Mouse (Mus musculus) mouse trophoblast stem cell (cell line): ENCODE measurements around the gene Gm11634.
"Not testable (repeated sequence)": the region's sequence is repeated elsewhere in the genome, so short reads cannot be mapped to it uniquely, and the experiment has no call there.

Source experiments
- in situ Hi-C, 2 experiments: fragments of 300-500 bp; cut with MseI, MboI; formaldehyde crosslinking; loops; 2 replicates in 1 of 2; 3 replicates in 1 of 2; pipeline ENCODE4 v1.15.1; 2025

Gene Gm11634

GRCm38 (mm10) chr11:101616948-101617767 is 18.1 kb upstream of the Gm11634 start:
- in situ Hi-C loops, result no loop called here

GRCm38 (mm10) chr11:101616104-101616503 is 17.0 kb upstream of the Gm11634 start:
- in situ Hi-C loops, result no loop called here

- in situ Hi-C loops, result no loop called here
These were observed 16.3 kb upstream of the Gm11634 start for GRCm38 (mm10) chr11:101615380-101615779.

- in situ Hi-C loops, result no loop called here
These were observed 15.1 kb upstream of the Gm11634 start for GRCm38 (mm10) chr11:101614116-101614515.

GRCm38 (mm10) chr11:101613596-101613995 is 14.5 kb upstream of the Gm11634 start:
- in situ Hi-C loops, result no loop called here

- in situ Hi-C loops, result no loop called here
These were observed 11.4 kb upstream of the Gm11634 start for GRCm38 (mm10) chr11:101610445-101610844.

GRCm38 (mm10) chr11:101607134-101607533 is 8.1 kb upstream of the Gm11634 start:
- in situ Hi-C loops, result not testable (repeated sequence)

- in situ Hi-C loops, result not testable (repeated sequence)
These were observed 5.7 kb upstream of the Gm11634 start for GRCm38 (mm10) chr11:101604531-101605453.

- in situ Hi-C loops, result no loop called here
These were observed 5.1 kb upstream of the Gm11634 start for GRCm38 (mm10) chr11:101604116-101604515.

- in situ Hi-C loops, result no loop called here
These were observed 3.4 kb upstream of the Gm11634 start for GRCm38 (mm10) chr11:101602491-101602890.

GRCm38 (mm10) chr11:101589989-101590624 is 8.9 kb downstream of the Gm11634 start:
- in situ Hi-C loops, result no loop called here

- in situ Hi-C loops, result no loop called here
These were observed 9.6 kb downstream of the Gm11634 start for GRCm38 (mm10) chr11:101589444-101589843.

- in situ Hi-C loops, result no loop called here
These were observed 10.2 kb downstream of the Gm11634 start for GRCm38 (mm10) chr11:101588868-101589267.

GRCm38 (mm10) chr11:101587676-101588075 is 11.4 kb downstream of the Gm11634 start:
- in situ Hi-C loops, result no loop called here

- in situ Hi-C loops, result no loop called here
These were observed 13.3 kb downstream of the Gm11634 start for GRCm38 (mm10) chr11:101585805-101586204.

GRCm38 (mm10) chr11:101585031-101585430 is 14.0 kb downstream of the Gm11634 start:
- in situ Hi-C loops, result not testable (repeated sequence)

- in situ Hi-C loops, result no loop called here
These were observed 15.9 kb downstream of the Gm11634 start for GRCm38 (mm10) chr11:101583205-101583604.

GRCm38 (mm10) chr11:101582054-101583035 is 16.7 kb downstream of the Gm11634 start, which contains the start of gene Tmem106a:
Tmem106a (plus strand) TSS chr11:101582242.
- in situ Hi-C loops, result no loop called here

- in situ Hi-C loops, result no loop called here
These were observed 17.8 kb downstream of the Gm11634 start for GRCm38 (mm10) chr11:101581081-101581764.

- in situ Hi-C loops, result no loop called here
These were observed 22.9 kb downstream of the Gm11634 start for GRCm38 (mm10) chr11:101576116-101576515.
